Comparison of ENCODE assay signal across 8 mouse cellular contexts in the genomic region with DNA sequence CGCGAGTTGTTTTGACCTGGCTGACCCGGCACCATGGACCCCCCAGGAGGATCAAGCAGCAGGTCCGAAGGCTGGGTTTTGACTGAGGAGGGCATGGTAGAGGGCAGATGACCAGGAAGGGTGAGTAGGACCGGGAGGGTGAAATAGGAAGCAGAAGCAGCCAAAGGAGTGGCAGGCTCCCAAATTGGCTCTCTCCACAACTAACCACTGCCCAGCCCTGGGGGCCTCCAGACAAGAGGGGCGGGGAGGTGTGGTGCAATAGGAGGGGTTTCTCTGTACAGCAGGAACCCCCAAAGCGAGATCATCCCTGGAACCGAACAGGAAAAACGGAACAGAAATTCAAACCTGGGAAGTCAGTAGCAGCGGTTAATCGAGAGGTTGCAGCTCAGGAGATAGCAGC. TPM values are rescaled to one million over a fixed set of nuclear protein-coding genes. Genes with fewer than 3 reads are reported as not detected.
DNase-seq lines count a peak whose midpoint lies in the region; ATAC-seq and TF ChIP-seq lines count a peak whose summit lies in the region.

No protein-coding gene starts in this region.

- H3K9ac ChIP-seq in MEL (ENCODE audit: control insufficient read depth, low read depth, low read length, poor library complexity, severe bottlenecking) = peak overlapping the region; percentile 62
- H3K9ac ChIP-seq in forebrain, embryonic 16.5 days (replicated peaks; ENCODE audit: low read depth, low read length) = peak overlapping the region; percentile 86
- peak overlapping the region; percentile 83 for H3K9ac ChIP-seq in limb, embryonic 13.5 days
- H3K9ac ChIP-seq in midbrain, embryonic 16.5 days (ENCODE audit: low read depth, low read length) = peak overlapping the region; percentile 89

- H3K27me3 ChIP-seq in MEL (ENCODE audit: control insufficient read depth in 1 of 2, insufficient read depth in 2 of 2, low read length in 2 of 2) = no peaks in the 10 kb centered on the region
- peaks cover 8% of the 10 kb centered on the region; the same call in 1 of the 2 replicates for H3K27me3 ChIP-seq in forebrain, embryonic 16.5 days (replicated peaks; ENCODE audit: control insufficient read depth, insufficient read depth, low read length)
- no peaks in the 10 kb centered on the region; the same call in 1 of the 2 replicates for H3K27me3 ChIP-seq in limb, embryonic 13.5 days
- H3K27me3 ChIP-seq in midbrain, embryonic 16.5 days (ENCODE audit: control insufficient read depth, insufficient read depth, low read depth, low read length) = no peaks in the 10 kb centered on the region

- no peak for TF ChIP-seq CTCF in MEL (IDR thresholded peaks at IDR 0.05 in 2 of 3, conservative IDR thresholded peaks at IDR 0.05 in 1 of 3; ENCODE audit: control insufficient read depth in 1 of 3, insufficient read depth in 1 of 3, low read depth in 2 of 3, low read length in 3 of 3, poor library complexity in 1 of 3, severe bottlenecking in 1 of 3)

- H3K4me2 ChIP-seq in forebrain, embryonic 16.5 days (ENCODE audit: low read length) = peak overlapping the region; percentile 95
- peak overlapping the region; percentile 90 for H3K4me2 ChIP-seq in limb, embryonic 13.5 days (replicated peaks)
- H3K4me2 ChIP-seq in midbrain, embryonic 16.5 days (ENCODE audit: low read length) = peak overlapping the region; percentile 88

- no peak for TF ChIP-seq POLR2A in MEL (IDR thresholded peaks at IDR 0.05; ENCODE audit: control insufficient read depth in 1 of 2, insufficient read depth in 1 of 2, low read depth in 1 of 2, low read length in 2 of 2, poor library complexity in 1 of 2)

- peak overlapping the region; percentile 76 to 90 for H3K4me3 ChIP-seq in MEL (ENCODE audit: control insufficient read depth in 1 of 2, insufficient read depth in 1 of 2, low read depth in 2 of 2, low read length in 2 of 2)
- peak overlapping the region; percentile 91 for H3K4me3 ChIP-seq in forebrain, embryonic 16.5 days (replicated peaks; ENCODE audit: low read length)
- peak overlapping the region; percentile 78 for H3K4me3 ChIP-seq in limb, embryonic 13.5 days
- peak overlapping the region; percentile 91 for H3K4me3 ChIP-seq in midbrain, embryonic 16.5 days (ENCODE audit: low read depth, low read length)

- peaks cover 13% of the 10 kb centered on the region for H3K79me2 ChIP-seq in MEL (ENCODE audit: control insufficient read depth, insufficient read depth, low read length, poor library complexity)

- no peaks in the 10 kb centered on the region for H3K9me3 ChIP-seq in MEL (replicated peaks; ENCODE audit: insufficient read depth, low read length)
- no peaks in the 10 kb centered on the region for H3K9me3 ChIP-seq in forebrain, embryonic 16.5 days (ENCODE audit: control insufficient read depth, low read length)
- H3K9me3 ChIP-seq in limb, embryonic 13.5 days = no peaks in the 10 kb centered on the region
- no peaks in the 10 kb centered on the region for H3K9me3 ChIP-seq in midbrain, embryonic 16.5 days (replicated peaks; ENCODE audit: control insufficient read depth, low read length, poor library complexity, severe bottlenecking)

- WGBS in forebrain, embryonic 16.5 days = 1% methylated on average over 11 of the region's 11 CpGs
- under 1% methylated on average over 11 of the region's 11 CpGs for WGBS in limb, embryonic 13.5 days
- 2% methylated on average over 11 of the region's 11 CpGs for WGBS in midbrain, embryonic 16.5 days

- TF ChIP-seq RAD21 in MEL (IDR thresholded peaks at IDR 0.05; ENCODE audit: low read depth, low read length) = no peak

- no peak for TF ChIP-seq EP300 in MEL (IDR thresholded peaks at IDR 0.05; ENCODE audit: low read depth in 1 of 2, low read length in 2 of 2)

- peaks cover 0 to 19% of the 10 kb centered on the region in 2 experiments; a peak in 2 of 4 replicates for H3K4me1 ChIP-seq in MEL (ENCODE audit: control insufficient read depth in 1 of 2, insufficient read depth in 2 of 2, low read length in 2 of 2)
- H3K4me1 ChIP-seq in forebrain, embryonic 16.5 days (replicated peaks; ENCODE audit: control insufficient read depth, insufficient read depth, low read length) = peaks cover 15% of the 10 kb centered on the region
- peaks cover 27% of the 10 kb centered on the region for H3K4me1 ChIP-seq in limb, embryonic 13.5 days
- peaks cover 16% of the 10 kb centered on the region for H3K4me1 ChIP-seq in midbrain, embryonic 16.5 days (ENCODE audit: control insufficient read depth, insufficient read depth, low read length)

- peak; percentile 20 for DNase-seq in embryo, embryonic 10 days (ENCODE audit: low spot score)
- no peak for DNase-seq in embryo, embryonic 10.5 days (ENCODE audit: low spot score)
- DNase-seq in MEL (ENCODE audit: low read depth, low spot score) = peak; percentile 40
- no peak for DNase-seq in right cerebral cortex, adult 18-20 months

- 0 out of 2 replicates have a peak overlapping the region, but pooled peaks have one; percentile 12 for H3K27ac ChIP-seq in MEL (ENCODE audit: control insufficient read depth, low read depth, low read length)
- no peak overlapping the region for H3K27ac ChIP-seq in forebrain, embryonic 16.5 days (ENCODE audit: low read length)
- H3K27ac ChIP-seq in limb, embryonic 13.5 days = no peak overlapping the region
- no peak overlapping the region for H3K27ac ChIP-seq in midbrain, embryonic 16.5 days (ENCODE audit: low read length)

- H3K36me3 ChIP-seq in MEL (ENCODE audit: control insufficient read depth in 1 of 2, insufficient read depth in 2 of 2, low read length in 2 of 2) = peaks cover 0 to 11% of the 10 kb centered on the region in 2 experiments; a peak in 2 of 4 replicates
- H3K36me3 ChIP-seq in forebrain, embryonic 16.5 days (ENCODE audit: control insufficient read depth, insufficient read depth) = no peaks in the 10 kb centered on the region
- 0 out of 2 replicates have a peak, but pooled peaks cover 9% of the 10 kb centered on the region for H3K36me3 ChIP-seq in limb, embryonic 13.5 days
- 0 out of 2 replicates have a peak, but pooled peaks cover 3% of the 10 kb centered on the region for H3K36me3 ChIP-seq in midbrain, embryonic 16.5 days (ENCODE audit: control insufficient read depth, insufficient read depth, low read length)

- ATAC-seq in forebrain, embryonic 16.5 days = no peak
- ATAC-seq in limb, embryonic 13.5 days (ENCODE audit: low FRiP score, low read depth) = peak; percentile 4; the same call in 1 of the 2 replicates
- ATAC-seq in midbrain, embryonic 16.5 days = 0 out of 2 replicates have a peak, but pooled peaks have one; percentile 1
- no peak for ATAC-seq in erythroid progenitor cell, adult 5-6 weeks (replicated peaks; ENCODE audit: low FRiP score, poor library complexity, severe bottlenecking)

TF ChIP-seq in MEL, 35 proteins besides CTCF, POLR2A, EP300 and RAD21:
- TF ChIP-seq KAT2A (conservative IDR thresholded peaks at IDR 0.05; ENCODE audit: low read depth, low read length) (no peak), SIN3A (IDR thresholded peaks at IDR 0.05; ENCODE audit: low read length) (peak; percentile 27; the same call in 1 of the 2 replicates)
TF ChIP-seq in MEL: peak in this region for 1.

RNA-seq across cellular contexts. Expression of a gene that starts 0.7 kb away (rescaled TPM):
- 2.1 and 3.0 TPM in 2 replicates for total RNA-seq in MEL (2012; rRNA removed)
- polyA plus RNA-seq in MEL (2012; ENCODE audit: insufficient read depth in 1 of 2, insufficient read length in 2 of 2, low read depth in 1 of 2, low replicate concordance in 2 of 2, missing spikeins in 1 of 2) = 1 to 10 TPM in 1 of 2 experiments, not detected in 1; 6.8 TPM
- 23.7 and 25.5 TPM in 2 replicates for polyA plus RNA-seq in forebrain, embryonic 16.5 days (2015; fragmentation: Nextera tagmentation; extraction: Ambion mirVana)
- 14.0 and 14.8 TPM in 2 replicates for polyA plus RNA-seq in limb, embryonic 13.5 days (2015; fragmentation: Nextera tagmentation; extraction: Ambion mirVana)
- polyA plus RNA-seq in midbrain, embryonic 16.5 days (2015; fragmentation: Nextera tagmentation; extraction: Ambion mirVana) = 36.7 and 43.0 TPM in 2 replicates
- total RNA-seq in erythroid progenitor cell, adult 5-6 weeks (2015; ENCODE audit: low replicate concordance) = not detected in 2 replicates
- total RNA-seq in erythroid progenitor cell, adult 5-6 weeks (2017; ENCODE audit: low replicate concordance) = 0.15 and 0.90 TPM in 2 replicates

RNA-seq across cellular contexts. Expression of a gene that starts 2.4 kb away (rescaled TPM):
- total RNA-seq in MEL (2012; rRNA removed) = 16.5 and 22.6 TPM in 2 replicates
- polyA plus RNA-seq in MEL (2012; ENCODE audit: insufficient read depth in 1 of 2, insufficient read length in 2 of 2, low read depth in 1 of 2, low replicate concordance in 2 of 2, missing spikeins in 1 of 2) = 10 to 100 TPM in 1 of 2 experiments, not detected in 1; 12.6 TPM
- 13.3 and 13.5 TPM in 2 replicates for polyA plus RNA-seq in forebrain, embryonic 16.5 days (2015; fragmentation: Nextera tagmentation; extraction: Ambion mirVana)
- 21.5 and 26.5 TPM in 2 replicates for polyA plus RNA-seq in limb, embryonic 13.5 days (2015; fragmentation: Nextera tagmentation; extraction: Ambion mirVana)
- polyA plus RNA-seq in midbrain, embryonic 16.5 days (2015; fragmentation: Nextera tagmentation; extraction: Ambion mirVana) = 12.7 and 14.4 TPM in 2 replicates
- 2.1 and 16.9 TPM in 2 replicates for total RNA-seq in erythroid progenitor cell, adult 5-6 weeks (2015; ENCODE audit: low replicate concordance)
- total RNA-seq in erythroid progenitor cell, adult 5-6 weeks (2017; ENCODE audit: low replicate concordance) = 0.15 and 0.39 TPM in 2 replicates

RNA-seq across cellular contexts. Expression of a gene that starts 23.4 kb away (rescaled TPM):
- 163 and 181 TPM in 2 replicates for total RNA-seq in MEL (2012; rRNA removed)
- polyA plus RNA-seq in MEL (2012; ENCODE audit: insufficient read depth in 1 of 2, insufficient read length in 2 of 2, low read depth in 1 of 2, low replicate concordance in 2 of 2, missing spikeins in 1 of 2) = 100 to 1,000 TPM in 1 of 2 experiments, not detected in 1; 186 TPM
- polyA plus RNA-seq in forebrain, embryonic 16.5 days (2015; fragmentation: Nextera tagmentation; extraction: Ambion mirVana) = 233 and 243 TPM in 2 replicates
- polyA plus RNA-seq in limb, embryonic 13.5 days (2015; fragmentation: Nextera tagmentation; extraction: Ambion mirVana) = 220 and 232 TPM in 2 replicates
- polyA plus RNA-seq in midbrain, embryonic 16.5 days (2015; fragmentation: Nextera tagmentation; extraction: Ambion mirVana) = 204 TPM in 2 replicates
- 82.2 and 163 TPM in 2 replicates for total RNA-seq in erythroid progenitor cell, adult 5-6 weeks (2015; ENCODE audit: low replicate concordance)
- total RNA-seq in erythroid progenitor cell, adult 5-6 weeks (2017; ENCODE audit: low replicate concordance) = 50.3 and 108 TPM in 2 replicates

RNA-seq across cellular contexts. Expression of a gene that starts 33.4 kb away (rescaled TPM):
- total RNA-seq in MEL (2012; rRNA removed) = 16.9 and 31.9 TPM in 2 replicates
- polyA plus RNA-seq in MEL (2012; ENCODE audit: insufficient read depth in 1 of 2, insufficient read length in 2 of 2, low read depth in 1 of 2, low replicate concordance in 2 of 2, missing spikeins in 1 of 2) = 100 to 1,000 TPM in 1 of 2 experiments, not detected in 1; 117 TPM
- polyA plus RNA-seq in forebrain, embryonic 16.5 days (2015; fragmentation: Nextera tagmentation; extraction: Ambion mirVana) = 0.82 and 1.3 TPM in 2 replicates
- 1.6 and 2.3 TPM in 2 replicates for polyA plus RNA-seq in limb, embryonic 13.5 days (2015; fragmentation: Nextera tagmentation; extraction: Ambion mirVana)
- 2.9 and 3.0 TPM in 2 replicates for polyA plus RNA-seq in midbrain, embryonic 16.5 days (2015; fragmentation: Nextera tagmentation; extraction: Ambion mirVana)
- total RNA-seq in erythroid progenitor cell, adult 5-6 weeks (2015; ENCODE audit: low replicate concordance) = 277 and 292 TPM in 2 replicates
- total RNA-seq in erythroid progenitor cell, adult 5-6 weeks (2017; ENCODE audit: low replicate concordance) = 253 and 262 TPM in 2 replicates

Comparison
In these comparisons a context has a peak if more than half of its experiments do, and no peak if none do; other contexts are left out.
1. DNase-seq: peak in embryo, embryonic 10 days (single experiment) and MEL (single experiment); none in embryo, embryonic 10.5 days (single experiment) and right cerebral cortex, adult 18-20 months (single experiment).
2. ATAC-seq: peak in limb, embryonic 13.5 days (single experiment) and midbrain, embryonic 16.5 days (single experiment); none in forebrain, embryonic 16.5 days (single experiment) and erythroid progenitor cell, adult 5-6 weeks (single experiment).
3. Peak in every context shown above with its lines, with median percentiles within 50 percentile points of each other: H3K4me3 ChIP-seq, H3K9ac ChIP-seq and H3K4me2 ChIP-seq.